Mouse (Mus musculus) C2C12 (cell line): Measurements from ENCODE around the gene Stk10.

ENCODE experiments used
- CTCF ChIP-seq: IDR thresholded peaks from one replicate; pipeline ENCODE4 v1.5.1; 2011; ENCODE audit not compliant: control insufficient read depth, insufficient read depth, insufficient read length
- MAX ChIP-seq: IDR thresholded peaks from one replicate; pipeline ENCODE4 v1.6.1; 2011; ENCODE audit warnings: mild to moderate bottlenecking, control low read depth

DNA sequence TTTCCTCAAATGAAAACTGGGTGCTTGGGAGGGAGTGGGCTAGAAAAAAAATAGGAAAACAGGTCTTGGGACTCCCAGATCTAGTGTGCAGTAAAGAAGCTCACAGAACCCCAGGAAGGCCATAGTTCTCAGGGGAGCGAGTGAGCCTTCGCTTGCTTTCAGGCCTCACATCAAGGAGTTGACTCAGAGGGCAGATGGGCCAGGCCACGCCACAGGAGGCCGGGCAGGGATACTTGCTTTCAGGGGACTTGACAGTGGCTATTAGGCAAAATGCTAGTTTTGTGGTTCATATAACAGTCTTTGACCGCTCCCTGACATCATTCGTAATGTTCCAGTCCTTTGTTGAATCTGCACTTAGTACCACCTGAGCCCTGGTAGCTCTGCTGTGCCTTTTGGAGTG lies 90.8 kb downstream of the Stk10 start:
- TF ChIP-seq CTCF: no peak
- no peak for TF ChIP-seq MAX
